Mouse (Mus musculus): ENCODE measurements at regions not wholly inside any gene's neighbourhood (a gene's known extent, or its start where the extent isn't known, plus 50 kb on each side); places are given as distances from the start of the nearest gene placed in this dataset.
A peak's percentile ranks its signal among the peaks of the same experiment; 100 is the strongest.

GRCm38 (mm10) chr2:50609086-50609485 is 312.5 kb upstream of the Mmadhc start:
- Histone ChIP-seq H3K4me3 (replicated peaks) (no peak overlapping the region), H3K4me1 (replicated peaks) (no peaks in the 10 kb centered on the region), H3K9me3 (no peaks in the 10 kb centered on the region), H3K36me3 (no peaks in the 10 kb centered on the region), H3K27me3 (replicated peaks) (no peaks in the 10 kb centered on the region), H3K27ac (peak overlapping the region; percentile 30), H3K4me2 (replicated peaks) (no peak overlapping the region), H3K9ac (no peak overlapping the region)
- no peak; the same call in 1 of the 2 replicates for ATAC-seq
- 23% methylated on average over 1 of the region's 1 CpGs for WGBS

- no peak overlapping the region for H3K27ac ChIP-seq
- ATAC-seq: no peak
- no peaks in the 10 kb centered on the region for H3K9me3 ChIP-seq
- H3K9ac ChIP-seq: no peak overlapping the region
- H3K4me2 ChIP-seq (replicated peaks): no peak overlapping the region
- H3K4me3 ChIP-seq (replicated peaks): no peak overlapping the region
- 63% methylated on average over 6 of the region's 6 CpGs for WGBS
- H3K36me3 ChIP-seq: no peaks in the 10 kb centered on the region
- H3K4me1 ChIP-seq (replicated peaks): no peaks in the 10 kb centered on the region
- no peaks in the 10 kb centered on the region for H3K27me3 ChIP-seq (replicated peaks)
Measured at GRCm38 (mm10) chr2:50589195-50589594, 292.6 kb upstream of the Mmadhc start.

GRCm38 (mm10) chr2:50588652-50589051 is 292.1 kb upstream of the Mmadhc start:
- 48% methylated on average over 6 of the region's 6 CpGs for WGBS
- Histone ChIP-seq H3K9ac (no peak overlapping the region), H3K4me3 (replicated peaks) (no peak overlapping the region), H3K4me2 (replicated peaks) (no peak overlapping the region), H3K9me3 (no peaks in the 10 kb centered on the region), H3K27ac (no peak overlapping the region), H3K27me3 (replicated peaks) (no peaks in the 10 kb centered on the region), H3K4me1 (replicated peaks) (no peaks in the 10 kb centered on the region), H3K36me3 (no peaks in the 10 kb centered on the region)
- ATAC-seq: no peak

GRCm38 (mm10) chr2:50586321-50587050 is 289.9 kb upstream of the Mmadhc start:
- Histone ChIP-seq H3K9ac (no peak overlapping the region), H3K4me2 (replicated peaks) (no peak overlapping the region), H3K27me3 (replicated peaks) (no peaks in the 10 kb centered on the region), H3K4me3 (replicated peaks) (no peak overlapping the region), H3K27ac (no peak overlapping the region), H3K36me3 (no peaks in the 10 kb centered on the region), H3K9me3 (no peaks in the 10 kb centered on the region), H3K4me1 (replicated peaks) (no peaks in the 10 kb centered on the region)
- no peak for ATAC-seq
- 75% methylated on average over 6 of the region's 6 CpGs for WGBS

- H3K9me3 ChIP-seq: no peaks in the 10 kb centered on the region
- 75% methylated on average over 2 of the region's 2 CpGs for WGBS
- no peaks in the 10 kb centered on the region for H3K36me3 ChIP-seq
- no peak for ATAC-seq
- H3K4me2 ChIP-seq (replicated peaks): no peak overlapping the region
- H3K4me1 ChIP-seq (replicated peaks): no peaks in the 10 kb centered on the region
- no peak overlapping the region for H3K27ac ChIP-seq
- no peaks in the 10 kb centered on the region for H3K27me3 ChIP-seq (replicated peaks)
- no peak overlapping the region for H3K9ac ChIP-seq
- H3K4me3 ChIP-seq (replicated peaks): no peak overlapping the region
Measured at GRCm38 (mm10) chr2:50579620-50580019, 283.0 kb upstream of the Mmadhc start.

GRCm38 (mm10) chr2:50578278-50579043 is 281.9 kb upstream of the Mmadhc start:
- no peak for ATAC-seq
- Histone ChIP-seq H3K36me3 (no peaks in the 10 kb centered on the region), H3K4me2 (replicated peaks) (no peak overlapping the region), H3K4me3 (replicated peaks) (no peak overlapping the region), H3K9me3 (no peaks in the 10 kb centered on the region), H3K4me1 (replicated peaks) (no peaks in the 10 kb centered on the region), H3K9ac (no peak overlapping the region), H3K27ac (no peak overlapping the region), H3K27me3 (replicated peaks) (no peaks in the 10 kb centered on the region)
- WGBS: 54% methylated on average over 6 of the region's 6 CpGs

- no peak overlapping the region for H3K27ac ChIP-seq
- no peaks in the 10 kb centered on the region for H3K36me3 ChIP-seq
- no peaks in the 10 kb centered on the region for H3K9me3 ChIP-seq
- 94% methylated on average over 9 of the region's 9 CpGs for WGBS
- no peaks in the 10 kb centered on the region for H3K27me3 ChIP-seq (replicated peaks)
- H3K4me2 ChIP-seq (replicated peaks): no peak overlapping the region
- no peak for ATAC-seq
- H3K4me3 ChIP-seq (replicated peaks): no peak overlapping the region
- no peaks in the 10 kb centered on the region for H3K4me1 ChIP-seq (replicated peaks)
- H3K9ac ChIP-seq: no peak overlapping the region
Measured at GRCm38 (mm10) chr2:50577736-50578135, 281.1 kb upstream of the Mmadhc start.

GRCm38 (mm10) chr2:50573455-50573854 is 276.9 kb upstream of the Mmadhc start:
- Histone ChIP-seq H3K36me3 (no peaks in the 10 kb centered on the region), H3K9me3 (no peaks in the 10 kb centered on the region), H3K4me2 (replicated peaks) (no peak overlapping the region), H3K9ac (no peak overlapping the region), H3K4me3 (replicated peaks) (no peak overlapping the region), H3K27me3 (replicated peaks) (no peaks in the 10 kb centered on the region), H3K27ac (no peak overlapping the region), H3K4me1 (replicated peaks) (no peaks in the 10 kb centered on the region)
- WGBS: 57% methylated on average over 3 of the region's 3 CpGs
- no peak for ATAC-seq

- Histone ChIP-seq H3K4me2 (replicated peaks) (no peak overlapping the region), H3K27ac (no peak overlapping the region), H3K4me1 (replicated peaks) (no peaks in the 10 kb centered on the region), H3K36me3 (no peaks in the 10 kb centered on the region), H3K9me3 (no peaks in the 10 kb centered on the region), H3K4me3 (replicated peaks) (no peak overlapping the region), H3K9ac (no peak overlapping the region), H3K27me3 (replicated peaks) (no peaks in the 10 kb centered on the region)
- 87% methylated on average over 4 of the region's 4 CpGs for WGBS
- no peak for ATAC-seq
Measured at GRCm38 (mm10) chr2:50571021-50571420, 274.4 kb upstream of the Mmadhc start.

GRCm38 (mm10) chr2:50569502-50570285 is 273.1 kb upstream of the Mmadhc start:
- Histone ChIP-seq H3K27ac (no peak overlapping the region), H3K27me3 (replicated peaks) (no peaks in the 10 kb centered on the region), H3K4me1 (replicated peaks) (no peaks in the 10 kb centered on the region), H3K9me3 (no peaks in the 10 kb centered on the region), H3K9ac (no peak overlapping the region), H3K4me3 (replicated peaks) (no peak overlapping the region), H3K4me2 (replicated peaks) (no peak overlapping the region), H3K36me3 (no peaks in the 10 kb centered on the region)
- ATAC-seq: no peak
- WGBS: 72% methylated on average over 7 of the region's 7 CpGs

- Histone ChIP-seq H3K9ac (no peak overlapping the region), H3K4me1 (replicated peaks) (no peaks in the 10 kb centered on the region), H3K9me3 (no peaks in the 10 kb centered on the region), H3K27me3 (replicated peaks) (no peaks in the 10 kb centered on the region), H3K36me3 (no peaks in the 10 kb centered on the region), H3K27ac (no peak overlapping the region), H3K4me2 (replicated peaks) (no peak overlapping the region), H3K4me3 (replicated peaks) (no peak overlapping the region)
- ATAC-seq: no peak
- WGBS: 77% methylated on average over 8 of the region's 8 CpGs
Measured at GRCm38 (mm10) chr2:50568777-50569501, 272.3 kb upstream of the Mmadhc start.

GRCm38 (mm10) chr2:50567542-50567941 is 270.9 kb upstream of the Mmadhc start:
- ATAC-seq: no peak
- H3K27me3 ChIP-seq (replicated peaks): no peaks in the 10 kb centered on the region
- no peaks in the 10 kb centered on the region for H3K4me1 ChIP-seq (replicated peaks)
- H3K9ac ChIP-seq: no peak overlapping the region
- H3K36me3 ChIP-seq: no peaks in the 10 kb centered on the region
- 45% methylated on average over 1 of the region's 1 CpGs for WGBS
- no peak overlapping the region for H3K4me3 ChIP-seq (replicated peaks)
- H3K27ac ChIP-seq: no peak overlapping the region
- H3K9me3 ChIP-seq: no peaks in the 10 kb centered on the region
- H3K4me2 ChIP-seq (replicated peaks): no peak overlapping the region
